Mouse (Mus musculus): ENCODE results near the gene Tbc1d2b.

Tbc1d2b gene

DNA sequence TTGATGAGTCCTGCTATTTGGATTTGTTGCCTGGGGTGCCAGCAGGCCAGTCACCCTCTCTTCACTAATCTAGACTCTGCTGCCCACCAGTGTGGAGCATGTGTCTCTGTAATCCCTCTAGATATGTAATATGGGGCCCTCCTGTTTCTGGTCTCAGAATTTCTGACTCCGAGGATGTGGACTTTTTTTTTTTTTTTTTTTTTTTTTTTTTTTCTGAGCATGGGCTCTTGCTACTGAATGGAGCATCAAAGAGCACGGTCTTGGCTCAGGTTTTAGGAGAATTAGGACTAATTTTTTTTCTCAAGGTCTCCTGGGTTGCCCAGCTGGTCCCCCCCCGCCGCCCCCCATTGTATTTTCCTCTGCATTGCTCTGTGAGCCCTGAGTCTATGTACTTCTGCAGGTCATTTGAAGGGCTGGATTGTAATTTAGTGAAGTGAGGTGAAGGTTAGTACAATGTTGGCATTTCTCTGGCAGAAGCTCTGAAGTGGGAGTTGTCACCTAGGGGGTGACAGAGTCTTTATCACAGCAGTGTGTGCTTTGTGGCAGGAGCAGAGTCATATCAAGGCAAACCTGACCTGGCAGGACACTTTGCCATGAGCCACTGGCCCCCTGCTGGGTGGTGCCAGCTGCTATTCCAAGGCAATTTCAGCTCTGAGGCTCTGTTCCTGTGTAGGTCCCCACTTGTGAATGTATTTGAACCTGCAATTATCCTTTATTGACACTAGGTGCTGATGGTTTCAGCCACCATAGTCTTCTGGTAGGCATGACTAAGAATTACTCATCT lies 105.7 kb downstream of the Tbc1d2b start:
- DNase-seq = no peak

DNA sequence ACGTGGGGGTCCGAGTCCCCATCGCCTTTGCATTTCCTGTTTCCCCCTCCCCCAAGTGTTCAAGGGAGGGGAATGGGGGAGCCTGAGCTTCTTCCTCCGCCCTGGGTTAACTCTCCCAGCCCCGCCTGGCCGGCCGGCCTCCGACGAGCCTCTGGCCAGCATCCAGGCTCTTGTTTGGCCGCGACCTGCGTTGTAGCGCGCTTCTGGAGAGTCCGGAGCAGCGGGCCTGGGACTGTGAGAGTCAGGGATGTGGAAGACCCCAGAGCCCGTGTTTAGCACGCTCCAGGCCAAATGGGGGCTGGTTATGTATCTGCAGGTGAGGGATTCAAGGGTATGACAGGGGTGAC lies 106.9 kb downstream of the Tbc1d2b start:
- DNase-seq = no peak

DNA sequence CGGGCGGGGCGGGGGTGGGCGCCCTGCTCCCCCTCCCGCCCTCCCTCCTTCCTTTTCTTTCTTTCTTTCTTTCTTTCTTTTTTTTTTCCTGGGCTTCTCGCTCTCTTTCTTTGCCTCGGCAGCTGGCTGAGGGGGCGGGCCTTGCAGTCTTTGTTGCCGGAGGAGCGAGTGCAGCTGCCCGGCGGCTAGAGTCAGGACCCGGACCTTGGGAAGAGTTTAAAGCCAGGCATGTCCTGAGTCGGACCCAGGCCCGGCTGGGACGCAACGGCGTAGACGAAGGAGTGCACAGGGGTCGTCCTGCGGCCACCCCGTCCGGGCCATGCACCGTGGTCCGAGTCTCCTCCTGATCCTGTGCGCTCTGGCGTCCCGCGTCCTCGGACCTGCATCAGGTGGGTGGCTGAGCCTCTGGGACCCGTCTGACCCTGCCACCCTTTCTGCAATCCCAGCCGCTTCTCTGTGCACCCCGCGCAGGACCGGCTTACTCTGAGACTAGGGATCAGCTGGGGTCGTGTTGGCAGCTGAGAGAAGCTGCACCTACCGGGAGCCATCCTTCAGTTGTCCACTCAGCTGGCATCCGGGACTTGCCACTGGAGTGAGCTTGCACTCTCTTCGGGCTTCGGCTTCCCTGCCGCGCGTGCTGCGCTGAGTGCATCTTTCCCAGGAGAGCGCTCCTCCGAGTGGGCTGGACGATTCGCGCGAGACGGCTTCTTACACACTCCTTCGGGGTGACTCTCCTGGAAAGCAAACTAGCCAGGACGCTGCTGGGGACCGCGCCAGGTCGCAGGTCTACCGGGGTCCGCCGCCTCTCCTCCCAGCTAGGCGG lies 107.5 kb downstream of the Tbc1d2b start, which contains the start of gene Adamts7:
Gene Adamts7 (plus strand): TSS at position 144 of the 823 bp plus-strand sequence.
- DNase-seq = peak; percentile 28

DNA sequence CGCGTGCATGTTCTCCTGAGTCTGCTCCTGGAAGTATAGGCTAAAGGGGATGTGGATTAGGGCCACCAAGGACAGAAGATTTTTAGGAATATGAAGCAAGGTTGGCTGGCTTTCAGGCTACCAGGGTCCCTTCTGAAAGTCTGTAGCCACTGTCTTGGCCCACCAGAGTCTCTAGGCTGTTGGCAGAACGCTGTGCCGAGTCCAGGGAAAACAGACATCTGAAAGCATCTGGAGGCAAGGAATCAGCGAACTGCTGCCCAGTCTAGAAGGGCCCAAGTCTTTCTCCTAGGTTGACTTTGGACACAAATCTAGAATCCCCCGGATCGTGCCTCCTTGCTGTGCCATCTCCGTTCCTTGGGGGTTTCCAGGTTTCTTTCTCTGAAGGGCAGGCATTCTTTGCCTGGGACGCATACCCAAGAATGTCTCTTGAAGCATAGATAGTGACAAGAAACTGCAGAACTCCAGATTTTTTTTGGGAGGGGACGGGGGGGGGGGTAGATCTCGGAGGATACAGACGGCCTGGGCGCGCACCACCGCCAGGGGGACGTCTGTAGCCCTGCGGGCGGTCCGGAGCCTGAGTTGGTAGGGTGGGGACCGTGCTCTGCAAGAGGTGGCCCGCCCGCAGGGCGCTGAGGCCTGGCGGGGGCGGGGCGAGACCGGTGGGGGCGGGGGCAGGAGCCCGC lies 108.2 kb downstream of the Tbc1d2b start:
- DNase-seq = peak; percentile 70
